Mouse (Mus musculus) MEL (cell line): ENCODE results near the gene Hs3st1.

Experiments
- POLR2A ChIP-seq, 2 experiments: IDR thresholded peaks; 2 replicates each; pipeline ENCODE4 v1.6.1; 2011 to 2012; ENCODE audit warnings: low read length in 2 of 2, mild to moderate bottlenecking in 2 of 2, control low read depth in 1 of 2, improper control_type of control experiment in 1 of 2, low read depth in 1 of 2, moderate library complexity in 1 of 2; ENCODE audit not compliant: control insufficient read depth in 1 of 2, insufficient read depth in 1 of 2, poor library complexity in 1 of 2
- TBP ChIP-seq: IDR thresholded peaks from 2 replicates; pipeline ENCODE4 v1.8.0; 2011; ENCODE audit warnings: low read depth, low read length, improper control_type of control experiment
- ZKSCAN1 ChIP-seq: IDR thresholded peaks from 2 replicates; pipeline ENCODE4 v1.6.1; 2012; ENCODE audit warnings: low read depth, mild to moderate bottlenecking, inconsistent platforms, low read length, improper control_type of control experiment, moderate library complexity

DNA sequence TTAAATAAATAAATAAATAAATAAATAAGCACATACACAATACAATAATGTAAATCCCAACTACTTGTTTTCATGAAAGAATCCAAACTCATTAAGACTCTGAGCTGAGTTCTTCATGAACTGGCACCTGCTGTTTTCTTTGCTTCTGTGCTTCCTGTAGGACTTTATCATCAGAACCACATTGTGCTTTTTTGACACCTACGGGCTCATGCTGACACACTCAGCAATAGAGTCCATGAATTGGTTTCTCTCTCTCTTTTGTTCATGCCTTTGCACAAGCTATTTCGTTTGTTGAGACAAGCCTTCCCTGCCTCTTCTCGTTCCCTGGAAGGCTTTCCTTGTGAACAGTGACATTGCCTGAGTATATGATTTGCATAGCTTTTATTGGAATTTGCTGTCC lies 46.8 kb upstream of the Hs3st1 start:
- TF ChIP-seq TBP (no peak), POLR2A (IDR thresholded peaks at IDR 0.05; ENCODE audit: control insufficient read depth in 1 of 2, insufficient read depth in 1 of 2, low read depth in 1 of 2, low read length in 2 of 2, poor library complexity in 1 of 2) (no peak), ZKSCAN1 (no peak)
